Mouse (Mus musculus) kidney, postnatal 10 days (tissue): Measurements from ENCODE around the gene Topbp1.

Experiments used
- DNase-seq: peaks from one replicate; pipeline ENCODE4 v3.0.0; 2021; ENCODE audit warnings: mixed read lengths

Gene Topbp1

GRCm38 (mm10) chr9:103304927-103305326 is at the start of gene Topbp1, which contains the start of gene 1300017J02Rik:
TSS of gene Topbp1 (plus strand) at chr9:103305215.
TSS of gene 1300017J02Rik (minus strand) at chr9:103305082.
- peak; percentile 97 for DNase-seq

- DNase-seq: no peak
Measured at GRCm38 (mm10) chr9:103265778-103266177, 39.2 kb upstream of the Topbp1 start.

GRCm38 (mm10) chr9:103271104-103271503 is 33.9 kb upstream of the Topbp1 start:
- DNase-seq: no peak

- DNase-seq: no peak
Measured at GRCm38 (mm10) chr9:103274819-103275218, 30.2 kb upstream of the Topbp1 start.

GRCm38 (mm10) chr9:103275676-103276075 is 29.3 kb upstream of the Topbp1 start:
- DNase-seq: no peak

- no peak for DNase-seq
Measured at GRCm38 (mm10) chr9:103276876-103277275, 28.1 kb upstream of the Topbp1 start.

- no peak for DNase-seq
Measured at GRCm38 (mm10) chr9:103286396-103286795, 18.6 kb upstream of the Topbp1 start.

- DNase-seq: peak; percentile 24
Measured at GRCm38 (mm10) chr9:103286901-103287422, 18.1 kb upstream of the Topbp1 start.

- no peak for DNase-seq
Measured at GRCm38 (mm10) chr9:103287840-103288488, 17.1 kb upstream of the Topbp1 start.

- no peak for DNase-seq
Measured at GRCm38 (mm10) chr9:103288489-103289180, 16.4 kb upstream of the Topbp1 start.

GRCm38 (mm10) chr9:103294507-103294906 is 10.5 kb upstream of the Topbp1 start:
- DNase-seq: no peak

- no peak for DNase-seq
Measured at GRCm38 (mm10) chr9:103301086-103301485, 3.9 kb upstream of the Topbp1 start.

- no peak for DNase-seq
Measured at GRCm38 (mm10) chr9:103302239-103302638, 2.8 kb upstream of the Topbp1 start.

GRCm38 (mm10) chr9:103302666-103303065 is 2.3 kb upstream of the Topbp1 start:
- peak; percentile 80 for DNase-seq

- peak; percentile 13 for DNase-seq
Measured at GRCm38 (mm10) chr9:103305332-103306041, 472 bp downstream of the Topbp1 start.

- DNase-seq: peak; percentile 20
Measured at GRCm38 (mm10) chr9:103309832-103310231, 4.8 kb downstream of the Topbp1 start.

GRCm38 (mm10) chr9:103324678-103325077 is 19.7 kb downstream of the Topbp1 start:
- no peak for DNase-seq

- no peak for DNase-seq
Measured at GRCm38 (mm10) chr9:103326449-103326848, 21.4 kb downstream of the Topbp1 start.

GRCm38 (mm10) chr9:103332663-103333062 is 27.6 kb downstream of the Topbp1 start:
- DNase-seq: no peak

GRCm38 (mm10) chr9:103336912-103337311 is 31.9 kb downstream of the Topbp1 start:
- DNase-seq: no peak

GRCm38 (mm10) chr9:103347045-103347444 is 42.0 kb downstream of the Topbp1 start:
- no peak for DNase-seq

- no peak for DNase-seq
Measured at GRCm38 (mm10) chr9:103347996-103348490, 43.0 kb downstream of the Topbp1 start.

GRCm38 (mm10) chr9:103348791-103349190 is 43.8 kb downstream of the Topbp1 start:
- DNase-seq: peak; percentile 30
